Mouse (Mus musculus) CD4-positive helper T cell, adult 2 months (primary cell): ENCODE data around the gene Slc37a4.
"Not testable (repeated sequence)": the region's sequence is repeated elsewhere in the genome, so short reads cannot be mapped to it uniquely, and the experiment has no call there.

Source experiments
- DNase-seq: peaks from one replicate; pipeline ENCODE4 v3.0.0-alpha.2; 2012; ENCODE audit warnings: low read depth, missing footprints, low spot score

Gene Slc37a4

DNA sequence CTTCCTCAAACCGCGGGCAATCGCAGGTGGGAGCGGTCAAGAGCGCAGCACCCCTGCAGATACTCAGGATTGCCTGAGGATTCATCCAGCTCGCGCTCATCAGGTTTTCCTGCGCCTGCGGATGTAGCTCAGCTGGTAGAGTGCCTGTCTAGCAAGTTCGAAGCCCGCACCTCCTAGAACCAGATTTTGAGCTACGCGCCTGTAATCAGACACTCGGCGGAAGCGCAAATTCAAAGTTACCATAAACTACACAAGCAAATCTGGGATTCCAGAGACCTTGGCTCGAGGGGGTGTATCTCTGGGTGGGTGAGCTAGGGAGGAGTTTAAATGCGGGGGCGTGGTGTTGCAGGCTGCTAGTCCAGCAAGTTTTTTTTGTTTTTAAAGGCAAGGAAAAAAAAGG lies 44.3 kb downstream of the Slc37a4 start, which contains the start of gene Foxr1:
Gene Foxr1 (minus strand): TSS at position 176 of the 400 bp plus-strand sequence.
- DNase-seq = no peak

DNA sequence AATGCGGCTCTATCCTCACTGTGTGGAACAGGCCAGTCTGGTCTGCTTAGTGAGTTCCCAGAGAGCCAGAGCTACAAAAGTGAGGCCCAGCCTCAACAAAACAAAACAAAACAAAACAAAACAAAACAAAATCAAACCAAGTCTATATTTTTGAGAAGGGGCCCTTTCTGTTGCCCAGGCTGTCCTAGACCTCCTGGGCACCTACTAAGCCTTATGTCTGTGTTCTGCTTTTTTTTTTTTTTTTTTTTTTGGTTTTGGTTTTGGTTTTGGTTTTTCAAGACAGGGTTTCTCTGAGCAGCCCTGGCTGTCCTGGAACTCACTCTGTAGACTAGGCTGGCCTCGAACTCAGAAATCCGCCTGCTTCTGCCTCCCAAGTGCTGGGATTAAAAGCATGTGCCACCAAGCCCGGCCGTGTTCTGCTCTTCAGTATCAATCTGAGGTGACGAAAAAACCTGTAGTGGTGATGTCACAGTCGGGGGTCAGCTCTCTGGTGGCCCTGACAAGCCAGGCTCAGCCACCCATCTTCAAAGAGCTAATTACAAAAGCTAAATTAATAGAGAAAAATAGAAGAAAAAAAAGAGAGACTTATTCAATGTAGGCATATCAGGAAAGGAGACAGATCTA lies 47.9 kb downstream of the Slc37a4 start:
- DNase-seq = not testable (repeated sequence)

DNA sequence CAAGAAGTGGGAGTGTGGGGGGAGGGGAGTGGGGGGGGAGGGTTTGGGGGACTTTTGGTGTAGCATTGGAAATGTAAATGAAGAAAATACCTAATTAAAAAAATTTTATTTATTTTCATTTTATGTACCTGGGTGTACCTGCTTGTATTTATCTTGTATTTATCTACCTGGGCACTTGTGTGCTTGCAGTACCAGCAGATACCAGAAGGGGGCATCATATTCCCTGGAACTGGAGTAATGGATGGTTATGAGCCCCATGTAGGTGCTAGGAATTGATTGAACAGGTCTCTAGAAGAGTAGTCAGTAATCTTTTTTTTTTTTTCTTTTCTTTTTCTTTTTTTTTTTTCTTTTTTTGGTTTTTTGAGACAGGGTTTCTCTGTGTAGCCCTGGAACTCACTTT lies 53.7 kb downstream of the Slc37a4 start:
- DNase-seq = peak; percentile 44
